Mouse (Mus musculus): ENCODE measurements around the gene Olfr1445.

- TF ChIP-seq FOSL1 (IDR thresholded peaks at IDR 0.05; ENCODE audit: insufficient read depth, low read length, poor library complexity, severe bottlenecking) (no peak), CTCF (IDR thresholded peaks at IDR 0.05; ENCODE audit: control insufficient read depth, insufficient read depth, insufficient read length) (no peak), USF1 (IDR thresholded peaks at IDR 0.05; ENCODE audit: low read depth) (no peak), CEBPB (IDR thresholded peaks at IDR 0.05; ENCODE audit: low read depth) (no peak), MYOD1 (IDR thresholded peaks at IDR 0.05; ENCODE audit: control insufficient read depth, insufficient read length, low read depth) (no peak)
These were observed 26.7 kb upstream of the Olfr1445 start, which contains the start of gene Olfr1444 for GRCm38 (mm10) chr19:12856983-12857382.
